In genomic region chr11:83979992-83980391, GRCm38 (mm10) we compare ENCODE assay signal across 17 mouse cellular contexts. TPM values are rescaled to one million over a fixed set of nuclear protein-coding genes. Genes with fewer than 3 reads are reported as not detected.
DNase-seq lines count a peak whose midpoint lies in the region.
"Had no signal": no experiment of that assay in that cellular context is flagged by ENCODE, and none has a peak within 500 bp of the region (broad histone marks: within the 10 kb centered on the region; RNA-seq: fewer than 3 reads in every experiment).

No protein-coding gene starts in this region.

- DNase-seq in adrenal gland, adult 2 months = peak; percentile 37
- DNase-seq in adrenal gland, adult 18-20 months (ENCODE audit: low spot score in 2 of 2) = no peak
- peak; percentile 16 for DNase-seq in ovary, postnatal 36 days (ENCODE audit: low spot score)
- no peak for DNase-seq in ovary, postnatal 14 days (ENCODE audit: low spot score)
- peak; percentile 9 for DNase-seq in adrenal gland, postnatal 25 days
- DNase-seq in neural tube, embryonic 10.5 days (ENCODE audit: extremely low spot score, low spot score) = no peak
- no peak for DNase-seq in layer of hippocampus, adult 9-10 months (ENCODE audit: low spot score)
- DNase-seq: B cell, adult 2 months; cerebellum, adult 18-20 months; cerebellum, adult 9-10 months; cerebellum, postnatal 14 days; forebrain, postnatal 0 days; gastrocnemius, adult 2 months; gastrocnemius, postnatal 14 days; heart, adult 18-20 months; heart, postnatal 14 days; heart, postnatal 4 days had no signal

RNA-seq across cellular contexts. Expression of gene Synrg, which starts 15.8 kb away (rescaled TPM):
- total RNA-seq in adrenal gland, adult 2 months (2021) = 10 to 100 TPM; 47.1 to 58.6 TPM
- 26.3 and 37.4 TPM in 2 replicates for polyA plus RNA-seq in adrenal gland, adult 2 months (2012; rRNA removed)
- total RNA-seq in adrenal gland, adult 18-20 months (2021) = 10 to 100 TPM; 43.0 to 49.4 TPM
- total RNA-seq in adrenal gland, postnatal 25 days (2021) = 48.0 and 48.2 TPM in 2 replicates

RNA-seq across cellular contexts. Expression of gene Ddx52, which starts 38.1 kb away (rescaled TPM):
- 10 to 100 TPM; 19.6 to 19.9 TPM for total RNA-seq in adrenal gland, adult 2 months (2021)
- polyA plus RNA-seq in adrenal gland, adult 2 months (2012; rRNA removed) = 0.92 and 0.96 TPM in 2 replicates
- 10 to 100 TPM; 19.8 TPM for total RNA-seq in adrenal gland, adult 18-20 months (2021)
- total RNA-seq in adrenal gland, postnatal 25 days (2021) = 19.3 and 21.0 TPM in 2 replicates

Comparison
In these comparisons a context has a peak if more than half of its experiments do, and no peak if none do; other contexts are left out.
1. DNase-seq: peak in adrenal gland, adult 2 months (single experiment), ovary, postnatal 36 days (single experiment) and adrenal gland, postnatal 25 days (single experiment); none in adrenal gland, adult 18-20 months (0 of 2), ovary, postnatal 14 days (single experiment), neural tube, embryonic 10.5 days (single experiment) and layer of hippocampus, adult 9-10 months (single experiment).